Mouse (Mus musculus) telencephalon, adult 2 months (tissue): ENCODE data around the gene Adcy1.
A peak's percentile ranks its signal among the peaks of the same experiment; 100 is the strongest.

Source experiments
- DNase-seq: peaks from one replicate; pipeline ENCODE4 v3.0.0-alpha.2; 2011; ENCODE audit warnings: low read depth, low spot score

Adcy1 gene

GRCm38 (mm10) chr11:7135301-7135700, 72.0 kb downstream of the Adcy1 start:
- DNase-seq, result no peak

DNA sequence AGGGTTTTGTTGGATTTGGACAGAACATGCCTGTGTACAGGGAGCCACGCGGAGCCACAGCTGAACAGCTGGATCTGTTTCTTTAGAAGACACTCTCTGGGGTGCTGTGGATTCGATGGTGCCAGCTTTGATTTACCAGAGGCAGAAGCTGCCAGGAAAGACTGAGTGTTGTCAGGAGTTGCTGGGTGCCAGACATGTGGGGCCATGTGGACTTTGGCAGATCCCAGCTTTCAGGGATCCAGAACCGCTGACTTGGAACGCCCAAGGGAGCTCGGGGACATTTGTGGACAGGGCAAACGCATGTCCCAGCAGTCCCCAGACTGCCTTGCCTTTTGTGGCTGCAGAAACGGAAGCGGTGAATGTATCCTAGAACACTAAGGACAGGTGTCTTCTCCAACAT, 72.5 kb downstream of the Adcy1 start:
- DNase-seq, result no peak

DNA sequence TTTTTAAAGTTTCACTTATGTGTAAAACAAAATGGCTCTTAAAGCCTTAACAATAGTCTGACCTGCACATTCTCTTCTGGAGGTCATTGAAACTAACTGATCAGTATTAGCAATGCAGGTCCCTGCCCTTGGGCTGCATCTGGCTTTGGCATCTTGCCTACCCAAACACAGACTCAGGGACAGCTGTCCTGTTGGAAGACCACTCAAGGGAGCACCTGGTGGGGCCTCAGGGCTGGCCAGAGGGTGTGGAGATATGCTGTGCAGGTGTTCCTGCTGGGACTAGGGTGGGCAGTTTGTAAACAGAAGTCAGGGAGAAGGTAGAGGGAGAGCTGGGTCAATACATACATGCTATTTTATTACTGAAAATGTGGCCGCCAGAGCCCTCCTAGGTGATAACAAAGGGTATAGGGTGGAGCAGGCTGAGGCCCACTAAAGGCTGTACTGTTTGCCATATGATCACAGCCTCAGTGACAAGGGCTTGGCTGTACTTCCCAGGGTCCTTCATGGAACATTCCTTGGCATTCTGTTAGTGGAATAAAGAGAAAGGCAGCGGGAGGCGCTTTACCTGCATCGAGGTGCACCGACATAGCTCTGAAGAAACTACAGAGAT, 73.1 kb downstream of the Adcy1 start:
- no peak for DNase-seq

DNA sequence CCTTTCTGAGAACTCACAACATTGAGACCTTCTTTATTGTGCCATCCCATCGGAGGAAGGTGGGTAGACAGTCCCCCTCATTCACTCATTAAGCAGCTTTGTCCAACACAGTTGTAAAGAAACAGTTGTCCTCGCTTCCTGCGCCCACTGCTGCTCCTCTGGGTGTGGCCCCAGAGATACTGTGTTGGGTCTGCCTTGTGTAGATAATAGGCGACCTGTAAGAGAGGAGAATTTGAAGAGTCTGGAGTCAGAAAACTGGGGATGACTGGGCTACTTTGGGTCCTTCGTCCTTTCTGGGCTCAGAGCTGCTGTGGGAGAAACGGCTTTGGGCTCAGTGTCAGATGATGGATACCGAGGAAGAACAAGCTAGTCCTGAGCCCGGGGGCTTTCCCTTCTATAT, 75.1 kb downstream of the Adcy1 start:
- no peak for DNase-seq

GRCm38 (mm10) chr11:7140449-7140848, 77.2 kb downstream of the Adcy1 start:
- DNase-seq, result no peak

- DNase-seq, result no peak
These were observed 79.4 kb downstream of the Adcy1 start for GRCm38 (mm10) chr11:7142725-7143124.

- no peak for DNase-seq
These were observed 81.1 kb downstream of the Adcy1 start for GRCm38 (mm10) chr11:7144369-7144768.

DNA sequence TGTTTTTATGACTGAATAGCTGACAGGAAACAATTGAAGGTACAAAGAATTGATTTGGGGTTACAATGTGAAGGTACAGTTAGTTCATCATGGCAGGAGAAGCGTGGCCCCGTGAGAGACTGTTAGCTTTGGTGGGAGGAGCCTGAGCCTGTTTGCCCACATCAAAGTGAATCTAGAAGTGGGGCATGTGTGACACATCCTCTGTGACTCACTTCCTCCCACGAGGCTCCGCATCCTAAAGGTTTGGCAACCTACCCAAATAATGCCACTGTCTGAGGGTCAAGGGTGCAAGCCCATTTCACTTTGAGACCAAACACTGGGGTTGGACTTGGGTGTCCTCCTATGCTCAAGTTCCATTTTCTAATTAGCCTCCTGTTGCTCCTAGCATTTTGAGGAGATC, 81.9 kb downstream of the Adcy1 start:
- no peak for DNase-seq

- DNase-seq, result no peak
These were observed 84.2 kb downstream of the Adcy1 start for GRCm38 (mm10) chr11:7147536-7147935.

DNA sequence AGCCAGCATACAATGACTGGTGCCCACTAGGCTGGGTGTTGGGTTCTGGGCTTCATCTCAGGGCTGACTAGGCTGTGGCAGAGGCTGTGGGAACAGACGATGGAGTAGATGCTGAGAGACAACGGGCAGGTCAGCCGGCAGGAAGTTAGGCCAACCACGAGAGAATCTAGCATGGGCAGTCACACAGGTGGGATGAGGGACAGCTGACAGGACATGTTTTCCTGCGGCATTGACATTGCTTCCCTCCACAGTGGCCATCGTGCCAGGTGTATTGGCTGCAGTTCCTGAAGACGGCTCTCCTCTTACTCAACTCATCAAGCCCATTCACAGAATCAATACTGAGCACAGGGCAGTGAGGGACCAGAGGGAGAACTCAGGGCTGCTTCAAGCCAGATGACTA, 84.7 kb downstream of the Adcy1 start:
- DNase-seq, result no peak

GRCm38 (mm10) chr11:7149471-7149870, 86.2 kb downstream of the Adcy1 start:
- DNase-seq, result no peak

DNA sequence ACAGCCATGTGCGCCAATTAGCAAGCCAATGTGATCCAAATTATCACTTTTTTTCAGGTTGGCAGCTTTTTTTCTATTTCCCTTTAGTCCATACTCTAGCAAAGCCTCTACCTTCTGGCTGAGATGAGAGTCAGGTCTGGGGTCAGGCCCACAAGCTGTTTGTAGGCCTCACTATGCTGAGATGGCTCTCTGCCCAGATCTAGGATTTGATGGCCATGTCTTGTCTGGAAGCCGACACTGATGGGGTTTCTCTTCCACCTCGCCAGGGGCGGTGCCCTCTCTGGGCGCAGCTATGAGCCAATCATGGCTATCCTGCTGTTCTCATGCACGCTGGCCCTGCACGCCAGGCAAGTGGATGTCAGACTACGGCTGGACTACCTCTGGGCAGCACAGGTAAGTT, 87.2 kb downstream of the Adcy1 start:
- no peak for DNase-seq

- DNase-seq, result no peak
These were observed 89.1 kb downstream of the Adcy1 start for GRCm38 (mm10) chr11:7152371-7152770.

DNA sequence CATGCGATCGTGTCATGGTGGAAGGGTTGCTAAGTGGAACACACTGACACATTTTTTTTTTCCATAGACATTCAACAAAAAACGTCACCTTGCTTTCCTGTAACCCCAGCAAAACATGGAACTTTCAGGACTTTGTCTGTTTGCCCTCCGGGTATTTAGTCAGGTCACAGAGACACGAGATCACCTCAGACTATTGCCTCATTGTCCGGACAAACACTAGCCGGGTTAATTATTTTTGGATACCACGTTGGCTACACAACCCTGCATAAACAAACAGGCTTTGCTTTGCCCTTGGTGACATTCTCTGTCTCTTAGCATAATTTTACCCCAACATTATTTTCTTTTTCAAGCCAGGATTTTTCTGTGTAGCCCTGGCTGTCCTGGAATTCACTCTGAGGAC, 89.8 kb downstream of the Adcy1 start:
- DNase-seq, result no peak

DNA sequence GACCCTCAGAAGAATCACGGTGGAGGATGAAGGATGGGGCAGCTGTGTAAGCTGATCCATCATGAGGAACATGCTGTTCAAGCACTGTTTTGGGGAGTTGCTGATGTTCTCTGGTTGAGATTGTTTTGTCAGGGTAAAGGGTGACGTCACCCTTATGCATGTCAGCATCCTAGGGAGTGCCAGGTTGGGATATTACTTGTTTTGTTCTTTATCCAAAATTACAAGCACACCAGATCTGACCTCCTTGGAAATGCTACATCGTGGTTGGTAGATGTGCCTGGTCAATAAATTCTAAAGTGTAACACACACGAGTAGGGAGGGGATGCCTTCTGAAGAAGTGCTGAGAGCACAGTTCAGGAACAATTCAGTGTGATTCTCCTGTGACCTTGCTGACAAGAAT, 93.1 kb downstream of the Adcy1 start:
- DNase-seq, result no peak

DNA sequence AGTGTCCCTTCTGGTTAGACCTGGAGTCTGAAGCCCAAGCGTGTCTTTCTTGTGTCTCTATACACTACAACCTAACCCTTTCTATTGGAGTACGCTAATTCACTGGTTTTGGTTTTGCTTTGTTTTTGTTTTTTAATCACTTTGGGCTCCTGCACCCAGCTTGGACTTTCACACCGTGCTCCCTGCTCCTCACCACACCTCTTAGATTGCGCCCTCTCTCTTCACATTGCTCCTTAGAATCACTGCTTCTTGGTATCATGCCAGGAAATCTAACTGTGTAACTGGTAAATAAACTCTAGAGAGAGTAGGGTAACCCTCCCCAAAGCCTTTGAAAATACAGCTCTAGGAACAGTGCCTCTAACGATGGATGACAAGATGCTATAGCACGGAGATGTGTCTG, 94.9 kb downstream of the Adcy1 start:
- no peak for DNase-seq

DNA sequence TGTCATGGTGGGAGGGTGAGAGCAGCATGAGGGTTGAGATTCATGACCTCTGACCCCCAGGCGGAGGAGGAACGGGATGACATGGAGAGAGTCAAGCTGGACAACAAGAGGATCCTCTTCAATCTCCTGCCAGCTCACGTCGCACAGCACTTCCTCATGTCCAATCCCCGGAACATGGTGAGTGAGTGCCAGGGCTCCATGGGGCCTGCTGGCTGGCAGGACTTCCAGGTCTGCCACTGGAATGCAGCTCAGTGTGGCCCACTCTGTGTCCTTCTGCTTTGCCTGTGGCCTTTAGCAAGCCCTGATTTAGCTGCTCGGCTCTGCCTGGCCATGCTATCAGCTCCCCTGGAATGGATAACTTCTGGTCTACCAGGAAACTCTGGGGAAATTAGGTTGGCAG, 96.9 kb downstream of the Adcy1 start:
- DNase-seq, result no peak

DNA sequence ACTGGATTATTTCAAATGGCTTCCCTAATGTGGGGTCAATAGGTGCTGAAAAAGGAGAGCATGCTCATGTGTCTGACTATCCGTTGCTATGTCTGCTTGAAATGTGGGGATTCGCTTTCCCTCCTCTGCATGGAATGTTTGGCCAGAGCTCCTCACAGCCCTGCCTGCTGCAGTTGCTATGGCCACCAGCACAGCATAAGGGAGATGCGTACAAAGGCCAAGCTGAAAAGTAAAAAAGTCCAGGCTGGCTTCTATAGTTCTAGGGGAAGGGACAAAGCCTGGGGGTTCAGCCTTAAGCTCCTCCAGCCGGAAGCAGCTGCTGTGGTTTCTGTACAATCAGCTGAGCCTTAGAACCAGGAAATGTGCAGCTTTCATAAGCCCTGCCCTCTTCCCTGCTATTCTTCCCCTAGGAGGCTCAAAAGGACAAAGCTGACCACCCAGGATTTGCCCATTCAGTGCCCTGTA, 97.4 kb downstream of the Adcy1 start:
- no peak for DNase-seq

DNA sequence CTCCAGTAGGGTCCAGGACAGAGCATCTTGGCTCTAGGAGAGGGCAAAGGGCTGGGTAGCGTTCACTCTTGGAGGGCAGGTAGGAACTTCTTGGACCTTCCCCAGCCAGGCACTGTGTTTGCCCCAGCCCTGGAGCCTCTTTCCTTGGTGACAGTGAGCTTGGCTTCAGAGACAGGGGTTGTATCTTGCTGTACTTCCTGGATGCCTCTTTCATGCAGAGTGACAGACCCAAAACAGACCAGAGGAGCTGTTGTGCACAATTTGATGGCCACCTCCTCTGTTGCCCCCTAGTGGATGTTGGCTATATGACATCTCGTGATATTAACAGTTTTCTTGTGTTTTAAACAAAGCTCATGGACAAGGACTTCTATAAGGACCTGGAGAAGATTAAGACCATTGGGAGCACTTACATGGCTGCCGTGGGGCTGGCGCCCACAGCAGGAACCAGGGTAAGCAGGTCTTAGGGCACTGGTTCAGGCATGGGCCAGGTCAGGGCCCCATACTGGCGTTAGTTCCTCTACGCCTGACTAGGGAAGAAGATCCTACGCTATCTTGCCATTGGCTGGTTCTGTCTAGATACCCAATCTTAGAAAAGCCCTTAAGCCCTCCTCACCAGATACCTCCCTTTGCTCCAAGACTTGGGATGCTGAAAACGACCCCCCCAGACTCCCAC, 98.3 kb downstream of the Adcy1 start:
- peak; percentile 27 for DNase-seq

DNA sequence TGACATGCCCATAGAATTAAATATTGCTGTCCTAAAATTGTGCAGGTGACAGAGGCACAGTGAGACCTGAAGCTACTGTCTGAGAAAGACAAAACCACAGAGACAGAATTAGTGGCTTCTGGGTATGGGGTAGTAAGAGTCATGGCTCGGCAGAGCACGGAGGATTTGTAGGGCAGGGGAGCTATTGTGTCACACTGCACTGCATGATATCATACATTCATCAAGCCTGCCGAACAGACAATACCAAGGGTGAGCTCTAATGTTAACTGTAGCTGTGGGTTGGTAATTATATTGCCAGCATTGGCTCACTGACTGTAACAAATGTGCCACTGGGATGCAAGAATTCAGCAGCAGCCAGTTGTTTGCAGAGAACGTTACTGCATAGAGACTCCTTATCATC, 101.1 kb downstream of the Adcy1 start:
- no peak for DNase-seq

GRCm38 (mm10) chr11:7169645-7170044, 106.4 kb downstream of the Adcy1 start:
- no peak for DNase-seq

DNA sequence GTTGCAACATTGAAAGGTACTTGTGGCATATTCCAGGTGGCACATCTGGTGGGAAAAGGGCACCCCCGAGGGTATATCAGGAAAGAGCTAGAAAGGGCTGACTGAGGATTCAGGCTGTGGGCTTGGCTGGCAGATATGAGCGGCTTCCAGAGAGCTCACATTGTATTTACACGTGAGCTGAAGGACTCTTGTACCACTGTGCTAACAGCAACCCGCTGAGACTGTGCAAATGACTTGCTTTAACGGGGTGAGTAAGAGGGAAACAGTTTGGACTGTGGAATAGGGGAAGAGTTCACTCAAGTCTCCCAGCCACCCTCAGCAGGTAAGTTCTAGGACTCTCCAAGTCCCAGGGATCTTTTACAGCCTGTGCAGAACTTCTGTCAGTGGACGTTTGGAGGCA, 110.4 kb downstream of the Adcy1 start:
- DNase-seq, result no peak

- DNase-seq, result no peak
These were observed 115.4 kb downstream of the Adcy1 start for GRCm38 (mm10) chr11:7178724-7179123.

DNA sequence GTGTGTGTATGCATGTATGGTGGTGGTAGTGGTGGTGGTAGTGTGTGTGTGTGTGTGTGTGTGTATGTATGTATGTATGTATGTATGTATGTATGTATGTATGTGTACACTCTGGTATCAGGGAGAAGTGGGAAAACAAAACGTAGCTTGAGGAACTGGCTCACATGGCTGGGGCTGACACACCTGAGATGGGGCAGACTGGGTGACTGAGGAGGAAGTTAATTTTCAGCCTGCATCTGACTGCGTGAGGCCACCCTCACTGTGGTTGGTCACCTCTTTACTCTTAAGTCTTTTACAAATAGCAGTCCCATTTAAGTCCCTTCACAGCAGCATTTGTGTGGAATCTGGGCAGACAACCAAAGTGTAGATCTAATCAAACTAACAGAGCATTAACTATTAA, 116.0 kb downstream of the Adcy1 start:
- DNase-seq, result no peak
